Mouse (Mus musculus) right cerebral cortex, postnatal 4 days (tissue): Measurements from ENCODE around the gene Recql.
A peak's percentile ranks its signal among the peaks of the same experiment; 100 is the strongest.

Source experiments
- DNase-seq: peaks from one replicate; pipeline ENCODE4 v3.0.0-alpha.2; 2022

The Recql gene

DNA sequence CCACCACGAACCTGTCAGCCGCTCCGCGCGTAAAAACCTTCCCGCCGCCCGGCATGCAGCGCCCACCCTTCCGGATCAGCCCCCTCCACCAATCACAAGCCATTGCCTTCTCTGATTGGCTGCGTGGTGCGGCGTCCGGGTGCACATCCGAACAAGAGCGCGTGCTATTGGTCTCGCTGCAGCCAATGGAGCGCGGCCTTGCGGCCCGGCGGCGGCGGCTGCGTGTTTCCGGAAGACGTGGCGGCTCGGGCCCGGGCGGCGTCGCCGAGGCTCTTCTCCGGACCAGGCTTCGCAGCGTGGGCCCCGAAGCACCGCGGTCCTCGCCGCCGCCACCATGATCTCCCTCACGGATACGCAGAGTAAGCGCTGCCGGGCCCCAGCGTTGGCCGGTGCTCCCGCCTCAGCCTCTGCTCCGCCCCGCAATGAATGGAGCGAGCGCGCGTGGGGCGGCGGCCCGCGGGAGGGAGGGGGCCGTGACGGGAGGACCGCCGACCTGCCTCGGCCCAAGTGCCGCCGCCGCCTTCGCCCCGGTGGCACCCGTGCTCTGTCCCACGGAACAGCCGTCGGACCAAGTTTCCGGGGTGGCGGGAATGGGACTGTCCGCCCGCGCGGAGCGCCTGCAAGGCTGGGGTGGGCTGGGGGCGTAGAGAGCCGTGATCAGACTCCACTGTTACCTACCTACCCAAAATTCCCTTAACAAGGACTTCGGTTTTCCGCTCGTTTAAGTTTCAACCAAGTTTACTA lies at the start of gene Recql, which contains the start of gene Golt1b:
Gene Recql, minus strand, starts transcription at position 77 of the 744 bp plus-strand sequence.
Gene Golt1b, plus strand, starts transcription at position 211 of the 744 bp plus-strand sequence.
- DNase-seq: peak; percentile 98

DNA sequence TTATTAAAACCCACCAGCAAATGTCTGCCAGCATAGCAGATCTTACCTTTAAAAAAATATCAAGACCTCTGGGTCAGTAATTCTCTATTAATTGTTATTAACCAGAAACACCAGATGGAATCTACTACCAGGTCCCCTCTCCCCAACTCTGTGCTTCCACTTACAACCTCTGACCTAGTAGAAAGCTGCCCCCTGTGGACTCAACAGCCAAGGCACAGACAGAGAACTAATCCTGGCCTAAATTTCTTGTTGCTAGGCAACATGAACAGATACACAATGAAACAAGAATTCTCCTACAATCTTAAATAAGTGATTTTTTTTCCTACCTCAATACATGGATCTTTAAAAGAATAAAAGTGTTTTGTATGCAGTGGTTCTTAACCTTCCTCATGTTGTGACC lies 42.2 kb upstream of the Recql start:
- no peak for DNase-seq

- no peak for DNase-seq
These were observed 38.1 kb upstream of the Recql start for GRCm38 (mm10) chr6:142424976-142425375.

DNA sequence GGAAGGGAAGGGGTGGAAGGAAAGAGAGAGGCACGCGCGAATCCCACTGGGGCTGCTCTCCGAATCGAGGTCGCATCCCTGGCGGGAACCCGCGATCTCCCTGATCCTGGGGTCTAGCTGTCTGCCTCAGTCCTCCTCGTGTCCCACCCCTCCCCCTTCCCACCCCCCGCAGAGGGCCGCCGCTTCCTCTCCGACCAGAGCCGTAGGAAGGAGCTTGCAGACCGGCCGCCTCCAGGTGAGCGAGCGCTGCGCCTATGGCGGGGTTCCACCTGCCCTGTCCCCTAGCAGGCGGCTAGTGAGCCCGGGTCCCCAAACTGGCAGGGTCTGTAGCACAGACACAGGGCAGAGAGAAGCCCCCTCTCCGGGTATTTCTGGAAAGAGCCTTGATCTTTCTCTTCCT lies 27.7 kb upstream of the Recql start:
- no peak for DNase-seq

DNA sequence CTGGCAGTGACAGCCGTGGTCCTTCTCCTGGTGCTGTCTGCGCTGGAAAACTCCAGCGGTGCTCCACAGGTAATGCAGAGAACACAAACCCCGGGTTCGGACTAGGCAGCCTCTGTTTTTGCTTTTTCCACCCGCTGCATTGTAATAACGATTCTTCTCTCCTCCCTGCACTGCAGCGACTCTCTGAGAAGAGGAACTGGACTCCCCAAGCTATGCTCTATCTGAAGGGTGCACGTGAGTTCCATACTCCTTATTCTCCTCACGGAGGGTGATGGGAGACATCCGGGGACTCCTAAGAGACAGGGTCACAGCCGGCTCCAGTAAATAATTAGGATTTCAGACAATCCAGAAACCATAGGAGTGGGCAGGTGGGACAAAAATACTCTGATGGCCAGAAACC lies 27.0 kb upstream of the Recql start:
- DNase-seq: no peak

DNA sequence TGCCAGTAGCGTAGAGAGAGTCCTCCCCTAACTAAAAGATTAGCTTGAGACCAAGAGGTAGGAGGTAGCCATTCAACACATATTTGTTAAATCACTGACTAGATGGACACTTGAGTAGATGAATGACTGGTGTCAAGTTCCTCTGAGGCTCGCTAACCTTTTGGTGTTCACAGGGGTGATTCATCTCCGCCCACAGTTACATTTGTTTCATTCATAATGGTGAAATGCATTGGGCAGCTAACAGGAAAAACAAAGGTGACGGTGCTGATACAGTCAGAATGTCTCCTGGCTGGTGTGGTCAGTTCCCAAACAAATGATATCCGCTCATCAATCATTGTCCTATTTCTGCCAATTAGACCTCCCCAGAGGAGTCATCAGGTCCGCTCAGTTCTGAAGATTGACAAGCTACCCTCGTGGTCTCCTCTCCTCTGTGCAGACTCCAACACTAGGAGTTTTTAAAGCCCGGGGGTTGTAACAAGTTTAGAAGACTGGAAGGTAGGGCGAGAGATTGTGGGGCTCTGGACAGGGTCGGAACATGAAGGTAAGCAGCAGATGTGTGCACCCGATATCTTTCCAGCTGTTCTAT lies 26.1 kb upstream of the Recql start, which contains the start of gene Spx:
Gene Spx, plus strand, starts transcription at position 536 of the 586 bp plus-strand sequence.
- no peak for DNase-seq

- DNase-seq: no peak
These were observed 24.3 kb upstream of the Recql start for GRCm38 (mm10) chr6:142411140-142411539.

GRCm38 (mm10) chr6:142395756-142396155 lies 8.9 kb upstream of the Recql start:
- DNase-seq: no peak

- no peak for DNase-seq
These were observed 7.8 kb upstream of the Recql start for GRCm38 (mm10) chr6:142394669-142395068.

DNA sequence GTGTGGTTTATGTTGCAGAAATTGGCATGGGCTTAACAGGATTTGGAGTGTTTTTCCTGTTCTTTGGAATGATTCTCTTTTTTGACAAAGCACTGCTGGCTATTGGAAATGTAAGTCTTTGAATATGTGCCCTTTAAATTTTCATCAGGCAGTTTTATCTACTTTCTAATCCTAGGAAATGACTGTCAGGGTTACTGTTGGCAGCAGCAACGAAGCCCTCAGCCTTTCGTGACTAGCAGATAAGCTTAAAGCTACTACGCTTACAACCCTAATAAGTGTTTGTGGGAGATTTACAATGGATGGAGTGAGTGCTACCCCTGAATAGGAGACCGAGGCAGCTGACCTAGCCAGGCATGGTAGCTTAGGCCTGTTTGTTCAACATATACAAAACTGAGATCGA lies 5.4 kb upstream of the Recql start:
- no peak for DNase-seq

DNA sequence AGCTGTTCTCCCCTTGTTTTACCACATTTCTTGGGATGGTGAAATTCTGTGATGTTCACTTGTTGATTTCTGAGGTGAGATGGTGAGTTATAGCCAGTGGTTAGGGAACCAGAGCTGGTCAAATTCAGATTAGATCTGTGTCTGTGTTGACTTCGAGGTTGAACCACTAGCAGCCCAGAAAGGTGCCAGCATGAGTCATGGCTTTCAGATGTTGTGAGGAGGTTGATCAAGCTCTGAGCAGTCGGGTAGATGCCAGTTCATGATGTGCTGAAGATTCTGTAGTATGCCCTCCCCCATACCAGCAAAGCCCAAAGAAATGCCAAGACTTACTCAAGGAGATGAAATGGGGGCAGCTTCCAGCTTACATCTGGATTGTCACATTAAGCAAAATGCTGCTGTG lies 2.2 kb upstream of the Recql start:
- no peak for DNase-seq

DNA sequence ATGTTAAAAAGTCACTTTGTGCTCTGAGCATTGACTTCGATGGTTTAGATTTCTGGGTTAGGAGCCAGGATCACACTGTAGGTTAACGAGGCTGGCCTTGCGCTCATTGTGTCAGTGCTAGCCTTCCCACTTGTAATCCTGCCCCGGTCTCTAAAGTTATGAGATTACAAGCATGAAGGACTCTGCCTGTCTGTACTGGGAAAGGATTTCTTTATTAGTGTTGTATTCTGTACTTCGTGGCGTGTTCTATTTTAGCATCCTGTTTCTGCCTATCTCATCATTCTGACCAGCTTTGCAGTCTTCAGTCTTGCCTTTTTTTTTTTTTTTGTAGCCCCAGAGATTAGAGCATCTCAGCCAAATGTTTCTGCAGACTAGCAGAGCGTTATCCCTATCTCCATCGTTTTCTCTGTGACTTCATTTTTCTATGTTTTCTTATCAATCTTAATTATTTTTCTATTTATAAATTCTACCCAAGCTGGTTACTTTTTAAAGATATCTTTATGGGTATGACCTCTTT lies 926 bp upstream of the Recql start:
- DNase-seq: no peak

DNA sequence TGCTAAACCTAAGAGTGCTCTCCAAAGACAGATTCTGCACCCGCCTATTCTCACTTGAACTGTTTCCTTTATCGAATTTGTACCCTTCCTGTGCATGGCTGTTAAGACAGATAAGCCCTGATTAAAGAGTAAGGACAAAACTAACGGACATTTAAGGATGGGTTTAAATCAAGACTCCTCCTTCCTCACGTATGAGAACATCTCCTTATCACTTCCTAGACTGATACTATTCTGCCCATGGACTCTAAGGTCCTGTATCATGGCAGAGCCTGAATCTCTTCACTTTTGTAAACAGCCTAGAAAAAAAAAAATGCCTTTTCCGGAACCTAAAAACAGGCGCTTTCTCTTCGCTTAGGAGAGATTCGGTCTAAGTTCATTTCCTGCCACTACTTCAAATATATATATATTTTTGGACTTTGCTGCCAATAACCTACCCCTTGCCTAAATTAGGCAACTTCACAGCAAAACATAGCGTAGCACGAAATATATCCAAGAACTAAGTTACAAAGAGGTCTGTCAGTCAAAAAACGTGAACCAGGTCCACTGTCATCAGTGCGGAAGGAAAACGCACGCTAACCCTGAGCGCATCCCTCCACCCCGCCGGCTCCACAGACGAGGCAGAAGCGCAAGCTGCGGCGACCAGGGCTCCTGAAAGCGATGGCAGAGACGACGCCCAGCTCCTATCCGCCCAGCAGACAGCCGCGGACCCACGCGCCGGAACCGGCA lies 439 bp downstream of the Recql start:
- DNase-seq: no peak

DNA sequence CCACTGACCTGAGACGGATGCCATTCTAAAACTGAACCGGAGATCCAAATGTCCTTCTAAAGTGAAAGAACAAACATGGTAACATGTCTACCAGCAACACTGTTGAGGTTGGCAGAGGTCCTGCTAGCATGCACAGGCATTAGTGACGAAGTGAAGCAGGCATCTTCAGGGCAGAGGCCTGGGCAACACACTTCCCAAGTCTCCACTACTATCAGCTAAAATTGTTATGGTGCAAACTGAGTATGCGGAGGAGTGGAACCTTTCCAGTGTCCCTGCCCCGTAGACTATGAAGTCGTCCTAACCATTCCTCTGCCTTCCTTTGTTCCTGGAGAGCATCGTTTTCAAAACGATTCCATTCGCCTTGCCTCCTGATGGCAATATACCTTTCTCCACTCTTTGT lies 2.4 kb downstream of the Recql start:
- no peak for DNase-seq

DNA sequence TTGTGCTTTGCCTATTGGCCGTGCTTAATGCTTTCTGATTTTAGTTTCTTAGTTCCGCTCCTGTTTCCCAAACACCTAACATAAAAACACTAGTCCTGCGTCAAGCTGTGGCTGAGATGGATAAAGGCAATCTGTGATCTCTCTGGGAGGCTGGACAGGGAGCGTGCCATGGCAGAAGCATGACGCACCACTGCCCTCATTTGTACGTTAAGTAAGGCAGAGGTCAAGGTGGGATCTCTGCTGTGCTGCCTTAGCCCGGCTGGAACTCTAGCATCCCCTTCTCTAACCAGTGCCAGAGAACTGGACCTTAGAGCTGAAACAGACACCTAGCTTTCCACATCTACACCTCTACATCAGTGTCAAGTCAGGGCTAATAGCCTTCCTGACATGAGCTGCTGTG lies 5.3 kb downstream of the Recql start:
- DNase-seq: no peak

GRCm38 (mm10) chr6:142379961-142380360 lies 6.9 kb downstream of the Recql start:
- DNase-seq: no peak

- DNase-seq: no peak
These were observed 8.1 kb downstream of the Recql start for GRCm38 (mm10) chr6:142378576-142379330.

GRCm38 (mm10) chr6:142377081-142377480 lies 9.8 kb downstream of the Recql start:
- DNase-seq: no peak

DNA sequence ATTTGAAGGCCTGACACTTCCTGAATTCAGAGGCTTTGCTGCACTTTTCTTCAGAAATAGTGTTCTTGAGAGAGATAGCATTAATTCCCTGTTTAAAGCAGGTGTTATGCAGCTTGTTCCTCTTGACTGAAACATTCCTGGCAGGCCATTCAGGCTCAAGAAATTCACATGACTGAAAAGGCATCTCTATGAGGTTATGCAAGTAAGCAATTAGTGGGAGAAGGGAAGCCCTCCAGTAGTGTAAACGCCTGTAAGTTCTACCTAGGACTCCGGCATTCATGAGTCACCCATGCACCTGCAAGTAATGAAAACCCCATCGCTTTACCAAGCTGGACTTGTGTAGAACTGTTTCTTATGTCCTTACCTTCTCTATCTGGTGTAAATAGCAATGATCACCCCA lies 17.3 kb downstream of the Recql start:
- no peak for DNase-seq

- DNase-seq: no peak
These were observed 19.3 kb downstream of the Recql start for GRCm38 (mm10) chr6:142367565-142367964.

DNA sequence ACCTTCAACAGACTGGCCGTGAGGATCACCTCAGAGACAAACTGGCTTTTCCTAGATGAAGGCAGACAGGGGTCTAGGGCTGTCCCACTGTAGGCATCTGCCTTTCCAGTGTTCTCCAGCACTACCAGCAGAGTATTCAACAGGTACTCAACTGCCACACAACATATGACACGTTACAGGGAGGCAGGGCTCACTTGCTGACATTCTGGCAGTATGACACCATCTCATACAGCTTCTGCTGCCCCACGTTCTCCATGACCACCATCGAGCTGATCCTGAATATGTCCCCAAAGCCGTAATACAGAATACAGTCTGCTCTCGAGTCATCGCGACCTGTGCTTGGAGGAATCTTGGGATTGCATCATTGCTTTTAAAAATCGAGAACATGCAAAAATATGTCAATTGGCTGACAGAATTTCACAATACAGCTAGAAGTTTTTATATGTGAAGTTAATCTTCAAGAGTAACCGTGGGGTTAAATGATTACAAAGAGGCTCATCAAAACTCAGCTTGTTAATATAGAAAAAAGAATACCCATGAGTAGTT lies 20.3 kb downstream of the Recql start:
- DNase-seq: no peak

- DNase-seq: no peak
These were observed 21.0 kb downstream of the Recql start for GRCm38 (mm10) chr6:142365742-142366472.
